Mouse (Mus musculus): ENCODE data around the gene Corin. TPM values are rescaled to one million over a fixed set of nuclear protein-coding genes. Genes with fewer than 3 reads are reported as not detected.

The Corin gene
- not detected in 2 replicates for polyA plus RNA-seq (2012; ENCODE audit: low replicate concordance)

GRCm38 (mm10) chr5:72503531-72504523, at the start of gene Corin:
Gene Corin, minus strand, starts transcription at chr5:72504473.

Other genes with a start within 250 kb of the Corin start
- gene Nfxl1, start 55.2 kb upstream of the Corin start, polyA plus RNA-seq (2012; ENCODE audit: low replicate concordance), result 7.7 and 11.1 TPM in 2 replicates
- gene Zar1, start 76.8 kb upstream of the Corin start, polyA plus RNA-seq (2012; ENCODE audit: low replicate concordance), result not detected in 2 replicates
- gene Gm5868, start 83.1 kb upstream of the Corin start, polyA plus RNA-seq (2012; ENCODE audit: low replicate concordance), result not detected in 2 replicates
- not detected in 2 replicates for gene Cnga1, start 139.8 kb upstream of the Corin start, polyA plus RNA-seq (2012; ENCODE audit: low replicate concordance)
- not detected in 2 replicates for gene Nipal1, start 143.3 kb upstream of the Corin start, polyA plus RNA-seq (2012; ENCODE audit: low replicate concordance)
- 0.25 TPM in 1 of 2 replicates, not detected in the other for gene Txk, start 248.3 kb upstream of the Corin start, polyA plus RNA-seq (2012; ENCODE audit: low replicate concordance)